Mouse (Mus musculus) c-Kit-positive CD71-negative TER-119-negative erythroid progenitor cells, embryonic 14.5 days (primary cell): ENCODE results near the gene Ncam1.

Experiments used
- DNase-seq: peaks from one replicate; pipeline ENCODE4 v3.0.0-alpha.2; 2013; ENCODE audit warnings: low read depth

The Ncam1 gene

GRCm38 (mm10) chr9:49798806-49799205 is at the start of gene Ncam1:
Ncam1 (minus strand) TSS chr9:49798925.
- peak; percentile 60 for DNase-seq

GRCm38 (mm10) chr9:49834013-49834412 is 35.3 kb upstream of the Ncam1 start:
- no peak for DNase-seq

- DNase-seq = no peak
These were observed 28.9 kb upstream of the Ncam1 start for GRCm38 (mm10) chr9:49827671-49828070.

- DNase-seq = no peak
These were observed 17.5 kb upstream of the Ncam1 start for GRCm38 (mm10) chr9:49816115-49816650.

- no peak for DNase-seq
These were observed 15.7 kb upstream of the Ncam1 start for GRCm38 (mm10) chr9:49814442-49814841.

- DNase-seq = no peak
These were observed 4.5 kb upstream of the Ncam1 start for GRCm38 (mm10) chr9:49803222-49803621.

- peak; percentile 36 for DNase-seq
These were observed 729 bp downstream of the Ncam1 start for GRCm38 (mm10) chr9:49797821-49798571.

- DNase-seq = no peak
These were observed 1.3 kb downstream of the Ncam1 start for GRCm38 (mm10) chr9:49797508-49797820.

GRCm38 (mm10) chr9:49796618-49797507 is 1.9 kb downstream of the Ncam1 start:
- peak; percentile 26 for DNase-seq

GRCm38 (mm10) chr9:49795881-49796280 is 2.8 kb downstream of the Ncam1 start:
- DNase-seq = no peak

GRCm38 (mm10) chr9:49793987-49794550 is 4.7 kb downstream of the Ncam1 start:
- DNase-seq = no peak

- DNase-seq = no peak
These were observed 5.5 kb downstream of the Ncam1 start for GRCm38 (mm10) chr9:49793241-49793640.

- no peak for DNase-seq
These were observed 6.1 kb downstream of the Ncam1 start for GRCm38 (mm10) chr9:49792646-49793045.

GRCm38 (mm10) chr9:49781016-49781772 is 17.5 kb downstream of the Ncam1 start:
- DNase-seq = no peak

GRCm38 (mm10) chr9:49777015-49777637 is 21.6 kb downstream of the Ncam1 start:
- DNase-seq = no peak

- DNase-seq = no peak
These were observed 32.1 kb downstream of the Ncam1 start for GRCm38 (mm10) chr9:49766634-49767033.

- DNase-seq = no peak
These were observed 38.2 kb downstream of the Ncam1 start for GRCm38 (mm10) chr9:49760571-49760970.

- no peak for DNase-seq
These were observed 40.3 kb downstream of the Ncam1 start for GRCm38 (mm10) chr9:49758436-49758835.

- DNase-seq = no peak
These were observed 40.7 kb downstream of the Ncam1 start for GRCm38 (mm10) chr9:49757986-49758385.

- no peak for DNase-seq
These were observed 41.1 kb downstream of the Ncam1 start for GRCm38 (mm10) chr9:49757582-49757981.

- no peak for DNase-seq
These were observed 42.0 kb downstream of the Ncam1 start for GRCm38 (mm10) chr9:49756725-49757124.
